Mouse (Mus musculus) granulocyte monocyte progenitor cell, adult 5-6 weeks (primary cell): ENCODE measurements around the gene Snupn. TPM values are rescaled to one million over a fixed set of nuclear protein-coding genes. Genes with fewer than 3 reads are reported as not detected.
A peak's percentile ranks its signal among the peaks of the same experiment; 100 is the strongest.
"Not testable (repeated sequence)": the region's sequence is repeated elsewhere in the genome, so short reads cannot be mapped to it uniquely, and the experiment has no call there.

Experiments used
- ATAC-seq: replicated peaks from 2 replicates; pipeline ENCODE4 v1.8.0; 2016; ENCODE audit warnings: mild to moderate bottlenecking, moderate TSS enrichment, inconsistent platforms; ENCODE audit not compliant: poor library complexity, severe bottlenecking
- total RNA-seq, 2 experiments: library from RNA; stranded (forward) in 1 of 2; stranded (reverse) in 1 of 2; fragments of 200-712, 200-1000 nt in 1 of 2; fragments of >200 nt in 1 of 2; fragmentation: Nextera tagmentation in 1 of 2; gene quantifications; 2 replicates each; pipeline ENCODE4 v1.2.3; 2014 to 2017

Snupn gene
- total RNA-seq, 2 experiments from 2014 or later: 1.4 to 11.6 TPM

DNA sequence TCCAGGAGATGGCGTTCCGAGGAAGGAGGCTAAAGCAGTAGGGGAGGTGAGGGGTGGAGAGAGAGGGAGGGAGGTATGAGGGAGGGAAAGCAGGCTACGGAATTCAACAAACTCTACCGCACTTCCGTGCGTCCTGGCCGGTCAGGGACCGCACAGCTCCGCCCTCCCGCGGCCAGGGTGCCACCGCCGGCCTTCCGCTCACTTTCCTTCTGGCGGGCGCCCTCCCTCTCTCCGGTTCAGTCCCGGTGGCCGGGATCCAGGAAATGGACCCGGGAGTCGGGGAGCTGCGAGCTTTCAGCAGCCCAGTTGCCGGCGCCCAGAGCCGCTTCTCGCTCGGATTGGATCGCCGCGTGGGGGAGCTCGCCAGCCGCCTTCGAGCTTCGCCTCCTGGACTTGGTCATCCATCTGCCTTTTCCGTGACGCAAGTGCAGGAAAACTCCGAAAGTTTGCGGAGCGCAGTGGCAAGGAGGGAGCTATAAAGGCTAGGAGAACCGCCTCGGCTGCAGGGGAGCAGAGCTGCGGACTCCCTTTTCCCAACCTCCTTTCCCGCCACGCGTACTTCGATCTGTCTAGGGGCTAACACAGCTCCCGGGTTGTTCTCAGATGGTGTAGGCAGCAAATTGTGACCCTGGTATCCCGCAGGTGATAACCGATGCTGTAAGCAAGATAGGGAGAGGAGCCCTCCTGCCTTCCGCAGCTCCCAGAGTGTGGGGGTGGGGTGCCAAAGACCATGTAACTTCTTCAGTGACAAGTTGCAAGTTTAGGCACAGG is 22.5 kb upstream of the Snupn start, which contains the start of gene Snx33:
Snx33 (minus strand) TSS at position 331 of the 771 bp plus-strand sequence.
- peak; percentile 67 for ATAC-seq

DNA sequence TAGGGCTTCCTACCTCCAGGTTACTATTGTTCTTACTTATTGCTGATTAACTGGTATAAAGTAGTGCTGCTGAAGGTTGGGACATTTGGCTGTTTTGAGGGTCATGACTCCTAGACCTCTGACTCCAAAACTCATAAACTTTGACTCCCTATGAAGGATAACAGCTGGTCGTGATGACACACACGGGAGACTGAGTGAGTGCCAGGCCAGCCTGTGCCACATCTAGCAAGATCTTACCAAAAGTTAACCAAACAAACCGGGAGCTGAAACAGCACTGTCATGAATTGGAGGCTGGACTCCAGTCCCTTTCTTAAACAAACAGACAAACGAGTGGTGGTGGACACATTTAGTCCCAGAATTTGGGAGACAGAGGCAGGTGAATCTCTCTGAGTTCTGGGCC is 21.2 kb upstream of the Snupn start:
- no peak for ATAC-seq

DNA sequence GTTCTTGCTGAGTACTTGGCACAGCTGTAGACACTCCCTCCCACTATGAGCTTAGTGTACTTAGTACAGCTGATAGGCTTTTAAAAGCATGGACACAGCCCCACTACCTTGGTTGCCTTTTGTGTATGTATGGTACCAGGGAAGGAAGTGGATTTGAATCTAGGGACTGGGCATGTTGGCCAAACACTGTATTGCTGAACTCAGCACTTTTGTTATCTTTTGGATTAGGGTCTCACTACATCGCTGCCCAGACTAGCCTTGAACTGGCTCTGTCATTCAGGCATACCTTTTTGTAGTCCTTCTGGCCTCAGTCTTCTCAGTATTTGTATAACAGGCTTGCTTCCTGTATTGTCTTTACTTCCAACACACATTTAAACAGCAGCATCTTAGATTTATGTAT is 20.1 kb upstream of the Snupn start:
- no peak for ATAC-seq

DNA sequence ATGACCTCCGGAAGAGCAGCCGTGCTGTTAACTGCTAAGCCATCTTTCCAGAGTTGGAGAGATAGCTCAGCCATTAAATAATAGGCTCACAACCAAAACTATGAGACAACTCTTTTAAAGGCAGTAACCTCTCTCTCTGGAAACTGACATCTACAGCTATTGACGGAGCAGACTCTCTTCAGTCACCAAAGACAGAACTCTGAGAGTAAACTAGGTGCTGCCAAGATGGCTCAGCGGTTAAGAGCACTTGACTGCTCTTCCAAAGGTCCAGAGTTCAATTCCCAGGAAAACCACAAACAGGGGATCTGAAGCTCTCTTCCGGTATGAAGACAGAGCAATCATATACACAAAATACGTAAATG is 13.8 kb upstream of the Snupn start:
- no peak for ATAC-seq

DNA sequence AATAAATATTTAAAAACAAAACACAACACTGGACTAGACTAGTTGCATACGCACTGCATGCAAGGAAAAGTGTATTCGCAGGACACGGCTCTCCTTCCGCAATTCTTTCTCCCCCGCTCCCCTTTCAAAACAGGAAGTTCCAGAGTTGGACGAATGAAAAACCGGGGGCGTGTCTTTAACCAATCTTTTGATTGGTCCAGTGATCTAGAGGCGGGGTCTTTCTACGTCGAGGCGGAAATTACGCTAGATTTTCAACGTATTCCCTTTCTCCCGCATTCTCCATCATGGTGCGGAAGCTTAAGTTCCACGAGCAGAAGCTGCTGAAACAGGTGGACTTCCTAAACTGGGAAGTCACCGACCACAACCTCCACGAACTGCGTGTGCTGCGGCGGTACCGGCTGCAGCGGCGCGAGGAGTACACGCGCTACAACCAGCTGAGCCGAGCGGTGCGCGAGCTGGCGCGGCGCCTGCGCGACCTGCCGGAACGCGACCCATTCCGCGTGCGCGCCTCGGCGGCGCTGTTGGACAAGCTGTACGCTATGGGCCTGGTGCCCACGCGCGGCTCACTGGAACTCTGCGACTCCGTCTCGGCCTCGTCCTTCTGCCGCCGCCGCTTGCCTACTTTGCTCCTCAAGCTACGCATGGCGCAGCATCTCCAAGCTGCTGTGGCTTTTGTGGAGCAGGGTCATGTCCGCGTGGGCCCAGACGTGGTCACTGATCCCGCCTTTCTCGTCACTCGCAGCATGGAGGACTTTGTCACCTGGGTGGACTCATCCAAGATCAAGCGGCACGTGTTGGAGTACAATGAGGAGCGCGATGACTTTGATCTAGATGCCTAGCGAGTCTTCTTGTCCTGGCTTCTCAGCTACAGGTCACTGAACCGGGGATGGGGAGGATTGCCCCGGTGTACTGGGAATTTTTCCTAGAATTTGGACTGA is 13.2 kb upstream of the Snupn start, which contains the start of gene Imp3:
Imp3 (plus strand) TSS at position 253 of the 938 bp plus-strand sequence.
- ATAC-seq: peak; percentile 84

DNA sequence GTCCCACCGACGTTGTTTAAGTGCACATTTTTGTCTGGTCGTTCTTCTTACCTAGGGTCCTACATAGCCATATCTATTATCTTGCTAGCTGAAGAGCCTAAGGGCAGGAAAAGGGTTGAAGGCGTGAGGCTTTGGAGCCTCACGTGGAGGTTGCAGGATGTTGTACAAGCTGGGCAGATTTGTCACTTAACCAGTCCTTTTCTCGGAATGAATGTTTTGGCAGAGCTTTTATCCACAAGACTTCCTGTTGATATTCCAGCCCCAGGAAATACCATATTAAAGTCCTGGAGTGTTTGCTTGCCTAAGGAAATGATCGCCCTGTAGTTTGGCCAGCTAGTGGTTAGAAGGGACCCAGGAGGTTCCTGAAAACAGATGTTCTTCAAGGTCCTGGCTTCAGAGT is 12.3 kb upstream of the Snupn start:
- ATAC-seq: no peak

DNA sequence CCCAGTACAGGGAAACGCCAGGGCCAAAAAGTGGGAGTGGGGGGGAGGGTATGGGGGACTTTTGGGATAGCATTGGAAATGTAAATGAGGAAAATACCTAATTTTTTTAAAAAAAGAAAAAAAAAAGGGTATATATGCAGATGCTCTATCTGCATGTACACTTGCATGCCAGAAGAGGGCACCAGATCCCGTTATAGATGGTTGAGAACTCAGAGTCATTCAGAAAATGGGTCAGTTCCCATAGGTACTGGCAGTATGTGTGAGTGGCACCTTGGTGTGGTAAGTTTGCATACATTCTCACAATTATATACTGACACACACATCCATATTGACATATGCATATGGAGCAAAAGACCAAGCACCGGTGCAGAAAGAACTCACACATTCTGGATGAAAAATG is 3.2 kb upstream of the Snupn start:
- ATAC-seq: peak; percentile 42; the same call in 1 of the 2 replicates

DNA sequence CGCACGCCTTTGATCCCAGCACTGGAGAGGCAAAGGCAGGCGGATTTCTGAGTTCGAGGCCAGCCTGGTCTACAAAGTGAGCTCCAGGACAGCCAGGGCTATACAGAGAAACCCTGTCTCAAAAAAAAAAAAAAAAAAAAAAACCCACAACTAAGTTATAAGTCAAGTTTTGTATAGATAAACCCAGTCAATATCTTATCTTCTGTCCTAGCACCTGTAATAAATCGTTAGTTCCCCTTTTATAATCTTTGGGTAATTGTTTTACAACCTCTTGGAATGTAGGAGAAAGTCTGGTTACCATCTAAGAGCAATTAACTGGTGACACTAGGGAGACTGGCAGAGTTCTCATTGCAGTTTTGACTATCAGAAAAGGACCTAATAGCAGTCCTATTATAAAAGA is 2.0 kb upstream of the Snupn start:
- not testable (repeated sequence) for ATAC-seq

DNA sequence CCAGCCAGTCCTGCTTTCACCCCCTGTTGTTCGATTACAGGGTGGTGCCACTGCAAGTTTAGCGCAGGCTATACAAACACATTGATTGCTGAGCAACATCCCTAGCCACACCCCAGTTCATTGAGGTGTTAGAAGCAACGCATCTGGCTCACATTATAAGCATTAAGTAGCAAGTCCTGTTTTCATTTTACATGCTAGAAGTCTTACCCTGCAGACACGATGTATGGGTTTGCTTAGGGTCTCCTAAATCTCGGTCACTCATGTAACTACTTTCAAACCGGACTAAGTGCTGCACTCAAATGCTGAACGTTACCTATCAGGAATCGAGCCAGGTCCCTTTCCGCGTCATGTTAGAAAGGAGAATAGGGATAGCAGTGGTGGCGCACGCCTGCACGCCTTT is 911 bp upstream of the Snupn start:
- no peak for ATAC-seq

DNA sequence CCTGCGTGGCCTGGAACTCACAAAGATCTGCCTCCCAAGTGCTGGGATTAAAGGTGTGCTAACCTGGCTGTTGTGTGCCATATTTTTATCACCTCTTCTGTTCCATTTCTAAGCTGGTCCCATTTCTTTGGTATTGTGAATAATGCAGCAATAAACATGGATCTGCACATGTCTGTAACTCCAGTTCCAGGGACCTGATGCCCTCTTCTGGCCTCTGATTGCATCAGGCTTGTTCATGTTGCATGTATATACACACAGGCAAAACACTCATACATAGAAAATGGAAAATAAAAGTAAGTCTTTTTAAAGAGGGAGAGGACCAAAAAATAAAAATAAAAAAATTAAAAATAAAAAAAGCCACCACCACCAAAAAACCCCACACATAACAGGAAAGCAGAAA is 2.9 kb downstream of the Snupn start:
- no peak for ATAC-seq

DNA sequence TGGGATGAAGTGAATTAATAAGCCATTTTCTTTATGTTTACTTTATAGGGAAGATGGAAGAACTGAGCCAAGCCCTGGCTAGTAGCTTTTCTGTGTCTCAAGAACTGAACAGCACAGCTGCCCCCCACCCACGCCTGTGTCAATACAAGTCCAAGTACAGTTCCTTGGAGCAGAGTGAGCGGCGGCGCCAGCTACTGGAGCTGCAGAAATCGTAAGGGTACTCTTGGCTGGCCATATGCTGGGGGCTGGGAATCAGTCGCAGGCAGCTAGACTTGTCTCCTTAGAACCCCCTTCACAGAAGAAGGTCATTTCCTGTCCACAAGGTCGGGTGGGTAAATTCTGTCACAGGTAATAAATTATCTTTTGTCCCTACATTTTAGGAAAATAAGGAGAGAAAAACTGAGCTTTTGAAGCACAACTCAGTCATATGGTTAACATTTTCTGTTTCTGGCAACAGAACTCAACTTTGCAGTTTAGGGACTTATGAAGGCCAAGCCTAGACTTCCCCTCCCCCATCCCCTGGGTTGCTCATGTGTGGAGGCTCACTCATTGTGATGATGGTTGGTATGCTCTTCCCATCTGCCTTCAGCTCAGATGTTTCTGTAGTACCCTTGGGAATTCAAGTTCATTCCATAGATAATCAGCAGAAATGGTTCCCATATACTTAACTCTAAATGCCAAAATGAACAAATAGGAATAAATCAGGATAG is 6.4 kb downstream of the Snupn start:
- no peak for ATAC-seq

DNA sequence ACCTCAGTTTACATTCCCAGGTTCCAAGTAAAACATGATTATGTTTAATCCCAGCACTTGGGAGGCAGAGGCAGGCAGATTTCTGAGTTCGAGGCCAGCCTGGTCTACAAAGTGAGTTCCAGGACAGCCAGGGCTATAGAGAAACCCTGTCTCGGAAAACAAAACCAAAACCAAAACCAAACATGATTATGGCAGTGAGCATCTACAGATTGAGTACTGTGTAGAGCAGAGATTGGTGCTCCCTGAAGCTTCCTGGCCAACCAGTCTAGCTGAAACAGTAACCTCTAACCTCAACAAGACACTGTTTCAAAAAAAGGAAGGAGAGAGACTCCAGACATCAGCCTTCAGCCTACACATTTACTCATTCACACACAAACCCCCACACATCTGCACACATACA is 8.0 kb downstream of the Snupn start:
- no peak for ATAC-seq

DNA sequence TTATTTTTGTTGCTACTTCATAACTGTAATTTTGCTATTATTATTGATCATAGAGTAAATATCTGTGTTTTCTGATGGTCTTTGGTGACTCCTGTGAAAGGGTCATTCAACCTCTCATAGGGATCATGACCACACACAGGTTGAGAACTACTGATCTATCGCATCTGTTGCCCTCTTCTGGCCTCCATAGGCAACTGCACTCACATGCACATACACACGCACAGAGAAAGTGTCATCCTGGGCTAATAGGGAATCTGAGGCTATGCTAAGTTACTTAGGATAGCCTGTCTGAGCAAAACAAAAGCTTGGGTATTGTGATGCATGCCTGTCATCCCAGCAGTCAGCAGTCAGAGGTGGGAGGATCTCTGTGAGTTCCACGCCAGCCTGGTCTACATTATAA is 10.9 kb downstream of the Snupn start:
- ATAC-seq: no peak

DNA sequence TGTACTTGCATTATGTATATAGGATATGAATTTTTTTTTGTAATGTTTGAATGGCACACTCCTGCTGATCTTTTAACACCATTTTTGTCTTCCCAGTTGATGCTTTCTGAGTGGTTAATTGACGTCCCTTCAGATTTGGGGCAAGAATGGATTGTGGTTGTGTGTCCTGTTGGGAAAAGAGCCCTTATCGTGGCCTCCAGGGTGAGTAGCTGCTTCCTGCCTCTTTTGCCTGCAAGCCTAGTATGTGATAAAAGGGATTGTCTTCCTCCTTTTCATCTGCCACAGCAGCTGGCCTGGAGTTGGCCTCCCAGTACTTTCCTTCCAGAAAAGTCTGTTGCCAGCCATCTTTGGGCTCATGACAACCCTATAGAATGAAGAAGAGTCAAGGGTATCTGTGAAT is 19.5 kb downstream of the Snupn start:
- ATAC-seq: no peak

DNA sequence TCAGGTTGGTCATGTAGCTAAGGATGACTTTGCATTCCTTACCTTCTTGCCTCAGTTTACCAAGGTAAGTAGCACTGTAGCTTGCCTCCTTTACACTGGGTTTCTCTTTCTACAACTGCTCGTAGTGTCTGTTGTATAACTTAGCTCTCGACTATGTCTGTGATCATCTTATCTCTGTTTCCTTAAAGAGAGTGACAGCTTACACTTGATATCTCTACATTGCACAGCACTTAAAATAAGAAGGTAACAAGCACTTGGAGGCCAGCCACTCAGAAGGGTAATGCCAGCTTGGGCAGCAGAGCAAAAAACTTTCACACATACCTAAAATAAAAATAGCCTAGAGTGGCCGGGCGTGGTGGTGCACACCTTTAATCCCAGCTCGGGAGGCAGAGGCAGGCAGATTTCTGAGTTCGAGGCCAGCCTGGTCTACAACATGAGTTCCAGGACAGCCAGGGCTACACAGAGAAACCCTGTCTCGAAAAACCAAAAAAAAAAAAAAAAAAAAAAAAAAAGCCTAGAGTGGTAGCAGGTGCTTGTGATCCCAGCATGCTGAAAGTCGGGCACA is 23.4 kb downstream of the Snupn start:
- ATAC-seq: no peak

DNA sequence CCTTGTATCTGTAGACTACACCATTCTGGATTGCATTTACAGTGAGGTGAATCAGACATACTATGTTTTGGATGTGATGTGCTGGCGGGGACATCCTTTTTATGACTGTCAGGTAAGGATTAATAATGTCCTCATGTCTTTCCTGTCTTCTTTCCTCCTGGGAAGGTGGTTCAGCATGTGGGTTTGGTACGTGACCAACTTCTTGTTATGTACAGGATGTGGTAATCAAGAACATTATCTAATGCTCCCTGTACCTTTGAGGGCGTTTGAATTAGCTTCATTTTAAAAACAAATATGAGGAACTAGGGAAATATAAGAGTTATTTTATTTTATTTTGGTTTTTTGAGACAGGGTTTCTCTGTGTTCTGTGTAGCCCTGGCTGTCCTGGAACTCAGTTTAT is 24.5 kb downstream of the Snupn start:
- no peak for ATAC-seq

DNA sequence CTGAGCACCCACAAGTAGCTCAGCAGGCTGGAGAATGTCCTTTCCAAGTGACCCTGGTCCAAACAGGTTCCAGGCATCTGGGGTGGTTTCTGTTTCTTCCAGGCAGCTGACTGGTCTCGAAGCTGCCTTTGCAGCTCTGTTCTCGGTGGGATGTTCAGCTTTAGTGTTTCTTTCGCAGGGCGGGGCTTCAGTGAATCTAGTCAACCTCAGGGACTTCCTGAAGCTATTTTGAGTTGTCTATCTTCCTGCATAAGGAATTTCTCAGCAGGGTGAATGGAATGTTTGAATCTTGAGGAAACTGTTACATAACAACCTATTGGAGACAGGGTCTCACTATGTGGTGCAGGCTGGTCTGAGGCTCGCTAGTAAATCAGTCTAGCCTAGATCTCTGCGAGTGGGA is 29.5 kb downstream of the Snupn start:
- ATAC-seq: no peak

DNA sequence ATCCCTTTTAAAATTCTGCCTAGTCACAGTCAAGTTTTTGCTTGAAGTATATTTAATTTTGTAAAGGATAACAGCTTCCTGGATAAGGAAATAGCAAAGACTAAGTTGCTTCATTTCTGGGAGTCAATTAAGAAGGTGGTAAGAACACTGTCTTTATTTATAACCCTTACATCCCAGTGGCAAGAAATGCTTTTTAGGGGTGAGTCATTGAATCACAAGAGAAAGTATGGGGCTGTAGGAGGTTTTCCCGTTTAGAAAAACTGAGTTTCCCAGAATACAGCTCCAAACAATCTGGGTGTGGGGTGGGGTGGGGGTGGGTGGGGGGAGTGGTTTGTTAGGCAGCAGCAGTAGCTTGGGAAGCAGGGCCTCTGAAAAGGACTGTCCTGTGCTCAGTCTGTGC is 30.8 kb downstream of the Snupn start:
- no peak for ATAC-seq

DNA sequence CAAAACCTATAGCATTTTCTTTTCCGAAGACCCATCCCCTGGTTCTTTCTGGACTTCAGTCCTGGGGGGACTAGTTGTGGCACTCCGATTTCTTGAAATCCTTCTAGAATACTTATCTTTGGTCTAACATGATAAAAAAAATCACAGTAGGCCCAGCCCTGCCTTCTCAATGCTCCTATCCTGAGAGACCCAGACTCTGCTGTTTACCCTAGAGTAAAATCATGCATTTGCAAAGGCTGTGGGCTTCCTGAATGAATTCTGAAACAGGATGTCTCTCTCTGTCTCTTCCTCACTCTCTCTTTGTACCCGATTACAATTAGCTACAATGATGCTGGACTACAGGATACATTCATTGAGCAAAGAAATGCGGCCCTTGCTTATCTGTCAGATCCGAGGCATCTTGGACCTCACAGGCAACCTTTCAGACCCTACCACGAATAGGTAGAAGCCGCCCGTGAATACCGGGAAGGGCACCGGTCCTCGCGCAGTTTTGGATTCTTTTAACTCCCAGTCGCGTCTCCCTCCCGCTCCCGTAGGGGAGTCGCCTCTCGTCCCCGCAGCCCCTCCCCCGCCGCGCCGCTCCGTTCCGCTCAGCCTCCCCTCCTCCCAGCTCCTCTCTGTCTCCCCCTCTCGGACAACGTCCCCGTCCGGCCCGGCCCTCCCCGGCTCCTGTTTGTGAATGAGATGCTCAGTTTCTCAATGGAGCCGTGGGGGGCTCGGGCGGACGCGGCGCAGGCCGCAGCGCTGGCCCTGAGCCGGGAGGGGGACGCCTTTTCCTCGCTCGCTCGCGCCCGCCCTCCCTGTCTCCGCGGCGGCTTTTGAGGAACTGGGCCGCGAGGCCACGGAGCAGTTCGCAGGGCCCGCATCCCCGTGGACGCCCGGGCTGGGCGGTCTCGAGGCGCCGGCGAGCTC is 43.9 kb downstream of the Snupn start, which contains the start of gene Ptpn9:
Ptpn9 (plus strand) TSS at position 638 of the 912 bp plus-strand sequence.
- ATAC-seq: peak; percentile 90
